Mouse (Mus musculus): ENCODE data around the gene Slc39a9.

GRCm38 (mm10) chr12:80646377-80646776 lies 2.7 kb downstream of the Slc39a9 start:
- no peak for TF ChIP-seq CTCF (IDR thresholded peaks at IDR 0.05; ENCODE audit: borderline replicate concordance, control insufficient read depth, extremely low read depth, insufficient read depth, low read length, poor library complexity)
- no peak for TF ChIP-seq POLR2A (IDR thresholded peaks at IDR 0.05; ENCODE audit: control insufficient read depth, extremely low read depth, insufficient read depth, low read length, poor library complexity)

All from thymus, adult 2 months (tissue).